ENCODE assay signal across 15 mouse cellular contexts in genomic region chr5:24904001-24904400, GRCm38 (mm10).
"Had no signal": no experiment of that assay in that cellular context is flagged by ENCODE, and none has a peak within 500 bp of the region (broad histone marks: within the 10 kb centered on the region; RNA-seq: fewer than 3 reads in every experiment).

No protein-coding gene starts in this region.

- DNase-seq: lung, adult 18-20 months; lung, embryonic 14.5 days; lung, postnatal 10 days; lung, postnatal 4 days; midbrain, embryonic 14.5 days; right cerebral cortex, postnatal 14 days; thymus, adult 2 months; thymus, postnatal 25 days; thymus, postnatal 4 days had no signal

- H3K9ac ChIP-seq: lung, embryonic 14.5 days; midbrain, embryonic 12.5 days; neural tube, embryonic 12.5 days; stomach, embryonic 15.5 days had no signal

- H3K4me3 ChIP-seq: midbrain, embryonic 10.5 days; midbrain, embryonic 12.5 days; neural tube, embryonic 12.5 days; stomach, embryonic 15.5 days had no signal

- H3K36me3 ChIP-seq: stomach, embryonic 15.5 days had no signal

- H3K27ac ChIP-seq: midbrain, embryonic 10.5 days; midbrain, embryonic 12.5 days; neural tube, embryonic 12.5 days; stomach, embryonic 15.5 days; stomach, postnatal 0 days had no signal

- H3K27me3 ChIP-seq: midbrain, embryonic 12.5 days; neural tube, embryonic 12.5 days; stomach, embryonic 15.5 days had no signal

- H3K4me1 ChIP-seq: stomach, embryonic 15.5 days had no signal

- ATAC-seq: midbrain, embryonic 16.5 days had no signal

- H3K4me2 ChIP-seq: lung, embryonic 14.5 days; midbrain, embryonic 12.5 days; neural tube, embryonic 12.5 days; stomach, embryonic 15.5 days had no signal

- H3K9me3 ChIP-seq: midbrain, embryonic 10.5 days; midbrain, embryonic 12.5 days; neural tube, embryonic 12.5 days; stomach, embryonic 15.5 days had no signal
